Mouse (Mus musculus): ENCODE measurements around the gene E2f8.

Gene E2f8

GRCm38 (mm10) chr7:48881486-48881885 lies at the start of gene E2f8:
Gene E2f8 (minus strand): TSS chr7:48881596.
- DNase-seq (ENCODE audit: low spot score in 2 of 2) = peak; percentile 71 to 78

GRCm38 (mm10) chr7:48930399-48930798 lies 49.0 kb upstream of the E2f8 start:
- DNase-seq (ENCODE audit: low spot score in 2 of 2) = peak; percentile 76 to 78

GRCm38 (mm10) chr7:48928364-48928763 lies 47.0 kb upstream of the E2f8 start:
- peak; percentile 45 to 75 for DNase-seq (ENCODE audit: low spot score in 2 of 2)

- no peak for DNase-seq (ENCODE audit: low spot score in 2 of 2)
These were observed 43.8 kb upstream of the E2f8 start for GRCm38 (mm10) chr7:48925214-48925613.

- DNase-seq (ENCODE audit: low spot score in 2 of 2) = no peak
These were observed 42.2 kb upstream of the E2f8 start for GRCm38 (mm10) chr7:48923620-48924019.

GRCm38 (mm10) chr7:48918389-48918788 lies 37.0 kb upstream of the E2f8 start:
- no peak for DNase-seq (ENCODE audit: low spot score in 2 of 2)

GRCm38 (mm10) chr7:48917988-48918387 lies 36.6 kb upstream of the E2f8 start:
- DNase-seq (ENCODE audit: low spot score in 2 of 2) = no peak

GRCm38 (mm10) chr7:48917463-48917862 lies 36.1 kb upstream of the E2f8 start:
- no peak for DNase-seq (ENCODE audit: low spot score in 2 of 2)

- no peak for DNase-seq (ENCODE audit: low spot score in 2 of 2)
These were observed 33.5 kb upstream of the E2f8 start for GRCm38 (mm10) chr7:48914630-48915506.

- no peak for DNase-seq (ENCODE audit: low spot score in 2 of 2)
These were observed 29.8 kb upstream of the E2f8 start for GRCm38 (mm10) chr7:48911146-48911545.

- DNase-seq (ENCODE audit: low spot score in 2 of 2) = no peak
These were observed 28.9 kb upstream of the E2f8 start for GRCm38 (mm10) chr7:48910282-48910681.

- no peak for DNase-seq (ENCODE audit: low spot score in 2 of 2)
These were observed 27.9 kb upstream of the E2f8 start for GRCm38 (mm10) chr7:48909342-48909671.

- DNase-seq (ENCODE audit: low spot score in 2 of 2) = no peak
These were observed 27.3 kb upstream of the E2f8 start, which contains the start of gene Nav2 for GRCm38 (mm10) chr7:48908521-48909341. Gene Nav2 (plus strand): TSS chr7:48908716.

GRCm38 (mm10) chr7:48902454-48902853 lies 21.1 kb upstream of the E2f8 start:
- DNase-seq (ENCODE audit: low spot score in 2 of 2) = no peak

- no peak for DNase-seq (ENCODE audit: low spot score in 2 of 2)
These were observed 19.2 kb upstream of the E2f8 start for GRCm38 (mm10) chr7:48900408-48901167.

- no peak for DNase-seq (ENCODE audit: low spot score in 2 of 2)
These were observed 17.0 kb upstream of the E2f8 start for GRCm38 (mm10) chr7:48898416-48898815.

GRCm38 (mm10) chr7:48897539-48898163 lies 16.3 kb upstream of the E2f8 start:
- DNase-seq (ENCODE audit: low spot score in 2 of 2) = no peak

GRCm38 (mm10) chr7:48896051-48896450 lies 14.7 kb upstream of the E2f8 start:
- no peak for DNase-seq (ENCODE audit: low spot score in 2 of 2)

- no peak for DNase-seq (ENCODE audit: low spot score in 2 of 2)
These were observed 14.1 kb upstream of the E2f8 start for GRCm38 (mm10) chr7:48895475-48895874.

- DNase-seq (ENCODE audit: low spot score in 2 of 2) = no peak
These were observed 13.4 kb upstream of the E2f8 start for GRCm38 (mm10) chr7:48894763-48895162.

GRCm38 (mm10) chr7:48894152-48894551 lies 12.8 kb upstream of the E2f8 start:
- DNase-seq (ENCODE audit: low spot score in 2 of 2) = peak; percentile 77 to 87

- DNase-seq (ENCODE audit: low spot score in 2 of 2) = no peak
These were observed 11.7 kb upstream of the E2f8 start for GRCm38 (mm10) chr7:48893093-48893492.
